Mouse (Mus musculus): Measurements from ENCODE around the gene Lyzl4.

Lyzl4 gene

GRCm38 (mm10) chr9:121528605-121529357 is 113.1 kb downstream of the Lyzl4 start:
- DNase-seq (ENCODE audit: low spot score in 2 of 2), result no peak
